Mouse (Mus musculus) lung, adult 2 months (tissue): Measurements from ENCODE around the gene Wbp1l.

Source experiments
- CTCF ChIP-seq: fragments of 200-500 bp; IDR thresholded peaks from 2 replicates; pipeline ENCODE4 v1.5.1; 2011; ENCODE audit warnings: mild to moderate bottlenecking, low read length, control low read depth; ENCODE audit not compliant: insufficient read depth
- POLR2A ChIP-seq: fragments of 200-500 bp; IDR thresholded peaks from 2 replicates; pipeline ENCODE4 v1.6.1; 2011; ENCODE audit warnings: low read depth, mild to moderate bottlenecking, control low read depth, low read length, borderline replicate concordance; ENCODE audit errors: extremely low read depth

DNA sequence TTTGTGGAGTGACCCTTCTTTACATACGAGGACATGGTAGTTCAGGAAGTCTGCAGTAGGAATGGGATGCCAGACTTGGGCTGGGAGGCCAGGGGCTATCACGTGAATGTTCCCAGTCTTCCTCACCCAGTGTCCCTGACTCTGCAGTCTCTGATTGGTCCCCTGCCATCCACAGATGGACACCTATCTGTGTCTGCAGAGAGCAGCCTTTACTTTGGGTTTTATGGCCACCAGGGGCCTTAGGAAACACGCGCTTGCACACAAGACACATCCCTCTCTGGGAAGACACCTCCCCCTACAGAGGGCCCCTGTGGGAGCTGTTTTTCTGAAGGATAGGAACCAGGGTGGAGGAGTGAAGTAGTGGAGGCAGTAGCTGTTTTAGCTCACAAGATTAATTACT lies 62.6 kb downstream of the Wbp1l start:
- TF ChIP-seq CTCF (no peak), POLR2A (no peak)
